Mouse (Mus musculus) testis, adult 2 months (tissue): Measurements from ENCODE around the gene Pard3. TPM values are rescaled to one million over a fixed set of nuclear protein-coding genes. Genes with fewer than 3 reads are reported as not detected.

ENCODE experiments used
- H3K27ac ChIP-seq: fragments of 200-500 bp; 2 replicates; pipeline ENCODE4 v1.5.1; 2012; ENCODE audit warnings: low read depth, low read length; ENCODE audit not compliant: control insufficient read depth, insufficient read depth
- H3K27me3 ChIP-seq: fragments of 200-500 bp; 2 replicates; pipeline ENCODE4 v1.6.1; 2012; ENCODE audit warnings: mild to moderate bottlenecking, low read length, moderate library complexity; ENCODE audit not compliant: control insufficient read depth, insufficient read depth
- H3K36me3 ChIP-seq: fragments of 200-500 bp; 2 replicates; pipeline ENCODE4 v1.6.1; 2012; ENCODE audit warnings: mild to moderate bottlenecking, low read length; ENCODE audit not compliant: control insufficient read depth, insufficient read depth
- H3K4me1 ChIP-seq: fragments of 200-500 bp; 2 replicates; pipeline ENCODE4 v1.6.1; 2012; ENCODE audit warnings: low read length; ENCODE audit not compliant: control insufficient read depth, insufficient read depth
- H3K4me3 ChIP-seq: fragments of 200-500 bp; 2 replicates; pipeline ENCODE4 v1.5.1; 2012; ENCODE audit warnings: low read depth, mild to moderate bottlenecking, low read length, moderate library complexity, mixed read lengths; ENCODE audit not compliant: control insufficient read depth
- CTCF ChIP-seq: fragments of 200-500 bp; IDR thresholded peaks from 2 replicates; pipeline ENCODE4 v1.5.1; 2012; ENCODE audit warnings: low read depth, mild to moderate bottlenecking, inconsistent platforms, low read length, moderate library complexity; ENCODE audit not compliant: control insufficient read depth, insufficient read depth, insufficient replicate concordance
- POLR2A ChIP-seq: fragments of 200-500 bp; IDR thresholded peaks from 2 replicates; pipeline ENCODE4 v1.6.1; 2012; ENCODE audit warnings: low read depth, mild to moderate bottlenecking, inconsistent platforms, low read length, moderate library complexity; ENCODE audit not compliant: control insufficient read depth
- polyA plus RNA-seq: library from polyadenylated mRNA; depleted of rRNA; stranded (reverse); fragments of >200 nt; gene quantifications from 2 replicates; pipeline ENCODE4 v1.2.3, GENCODE M21; 2012

The Pard3 gene
- polyA plus RNA-seq, 1 experiment, result 4.1 TPM

GRCm38 (mm10) chr8:127257086-127257485, 193.4 kb downstream of the Pard3 start:
- no peaks in the 10 kb centered on the region for H3K27me3 ChIP-seq
- H3K36me3 ChIP-seq, result no peaks in the 10 kb centered on the region
- H3K4me3 ChIP-seq, result no peak overlapping the region
- H3K27ac ChIP-seq, result no peak overlapping the region
- peaks cover 1% of the 10 kb centered on the region; the same call in 1 of the 2 replicates for H3K4me1 ChIP-seq
- TF ChIP-seq CTCF (no peak), POLR2A (no peak)

GRCm38 (mm10) chr8:127261051-127261450, 197.4 kb downstream of the Pard3 start:
- H3K27ac ChIP-seq, result no peak overlapping the region
- H3K36me3 ChIP-seq, result no peaks in the 10 kb centered on the region
- H3K27me3 ChIP-seq, result no peaks in the 10 kb centered on the region
- TF ChIP-seq POLR2A (no peak), CTCF (no peak)
- no peak overlapping the region for H3K4me3 ChIP-seq
- no peaks in the 10 kb centered on the region for H3K4me1 ChIP-seq

GRCm38 (mm10) chr8:127262026-127262425, 198.3 kb downstream of the Pard3 start:
- no peak overlapping the region for H3K27ac ChIP-seq
- no peaks in the 10 kb centered on the region for H3K27me3 ChIP-seq
- no peaks in the 10 kb centered on the region for H3K4me1 ChIP-seq
- H3K4me3 ChIP-seq, result no peak overlapping the region
- H3K36me3 ChIP-seq, result no peaks in the 10 kb centered on the region
- no peak for TF ChIP-seq POLR2A
- TF ChIP-seq CTCF, result no peak

- H3K27ac ChIP-seq, result no peak overlapping the region
- no peaks in the 10 kb centered on the region for H3K36me3 ChIP-seq
- H3K27me3 ChIP-seq, result no peaks in the 10 kb centered on the region
- no peak for TF ChIP-seq CTCF
- TF ChIP-seq POLR2A, result no peak
- H3K4me1 ChIP-seq, result no peaks in the 10 kb centered on the region
- no peak overlapping the region for H3K4me3 ChIP-seq
Observed at GRCm38 (mm10) chr8:127262436-127262835, 198.7 kb downstream of the Pard3 start.

GRCm38 (mm10) chr8:127262926-127263325, 199.2 kb downstream of the Pard3 start:
- TF ChIP-seq CTCF (no peak), POLR2A (no peak)
- no peaks in the 10 kb centered on the region for H3K36me3 ChIP-seq
- no peak overlapping the region for H3K4me3 ChIP-seq
- no peaks in the 10 kb centered on the region for H3K4me1 ChIP-seq
- no peaks in the 10 kb centered on the region for H3K27me3 ChIP-seq
- H3K27ac ChIP-seq, result no peak overlapping the region

GRCm38 (mm10) chr8:127263457-127263856, 199.8 kb downstream of the Pard3 start:
- no peak for TF ChIP-seq POLR2A
- Histone ChIP-seq H3K4me3 (no peak overlapping the region), H3K36me3 (no peaks in the 10 kb centered on the region), H3K4me1 (no peaks in the 10 kb centered on the region), H3K27ac (no peak overlapping the region), H3K27me3 (no peaks in the 10 kb centered on the region)

- Histone ChIP-seq H3K4me3 (no peak overlapping the region), H3K36me3 (no peaks in the 10 kb centered on the region), H3K27ac (no peak overlapping the region), H3K27me3 (no peaks in the 10 kb centered on the region), H3K4me1 (no peaks in the 10 kb centered on the region)
- no peak for TF ChIP-seq POLR2A
- no peak for TF ChIP-seq CTCF
Observed at GRCm38 (mm10) chr8:127264691-127265470, 201.2 kb downstream of the Pard3 start.

- TF ChIP-seq POLR2A, result no peak
- TF ChIP-seq CTCF, result no peak
- Histone ChIP-seq H3K4me1 (no peaks in the 10 kb centered on the region), H3K4me3 (no peak overlapping the region), H3K36me3 (no peaks in the 10 kb centered on the region), H3K27ac (no peak overlapping the region), H3K27me3 (no peaks in the 10 kb centered on the region)
Observed at GRCm38 (mm10) chr8:127266777-127267176, 203.1 kb downstream of the Pard3 start.
